Mouse (Mus musculus) C2C12 (cell line): ENCODE data around the gene Plekhd1.

Experiments used
- CEBPB ChIP-seq: IDR thresholded peaks from one replicate; pipeline ENCODE4 v1.6.1; 2011; ENCODE audit warnings: low read depth, mild to moderate bottlenecking, control low read depth, moderate library complexity
- CTCF ChIP-seq: IDR thresholded peaks from one replicate; pipeline ENCODE4 v1.5.1; 2011; ENCODE audit not compliant: control insufficient read depth, insufficient read depth, insufficient read length
- MAX ChIP-seq: IDR thresholded peaks from one replicate; pipeline ENCODE4 v1.6.1; 2011; ENCODE audit warnings: mild to moderate bottlenecking, control low read depth
- USF1 ChIP-seq: IDR thresholded peaks from one replicate; pipeline ENCODE4 v1.6.1; 2011; ENCODE audit warnings: low read depth, mild to moderate bottlenecking, control low read depth, moderate library complexity

- TF ChIP-seq CTCF (no peak), USF1 (no peak), MAX (no peak), CEBPB (no peak)
These were observed 68.0 kb downstream of the Plekhd1 start, which contains the start of gene Ccdc177 for GRCm38 (mm10) chr12:80760396-80760801.
